Mouse (Mus musculus) forebrain, embryonic 11.5 days (tissue): ENCODE results near the gene Fli1. TPM values are rescaled to one million over a fixed set of nuclear protein-coding genes. Genes with fewer than 3 reads are reported as not detected.
A peak's percentile ranks its signal among the peaks of the same experiment; 100 is the strongest.

Source experiments
- ATAC-seq: fragments of 200-750 bp; cut with Nextera tagmentation; replicated peaks from 2 replicates; pipeline ENCODE4 v1.8.0; 2017; ENCODE audit warnings: moderate TSS enrichment; ENCODE audit not compliant: low FRiP score
- DNase-seq: peaks from one replicate; pipeline ENCODE4 v3.0.0-alpha.2; 2017; ENCODE audit warnings: low spot score
- H3K27ac ChIP-seq: fragments of 300-500 bp; sonication (generic); 2 replicates; pipeline ENCODE4 v1.5.1; 2014; ENCODE audit warnings: low read depth, low read length
- H3K27me3 ChIP-seq: fragments of 300-500 bp; sonication (generic); 2 replicates; pipeline ENCODE4 v1.6.1; 2014; ENCODE audit warnings: mild to moderate bottlenecking, low read length, mixed read lengths; ENCODE audit not compliant: control insufficient read depth, insufficient read depth
- H3K36me3 ChIP-seq: fragments of 300-500 bp; sonication (generic); 2 replicates; pipeline ENCODE4 v1.6.1; 2014; ENCODE audit warnings: mild to moderate bottlenecking, low read length, moderate library complexity, mixed read lengths; ENCODE audit not compliant: control insufficient read depth, insufficient read depth
- H3K4me1 ChIP-seq: fragments of 300-500 bp; sonication (generic); replicated peaks from 2 replicates; pipeline ENCODE4 v1.6.1; 2014; ENCODE audit warnings: low read length, mixed read lengths; ENCODE audit not compliant: control insufficient read depth, insufficient read depth
- H3K4me2 ChIP-seq: fragments of 300-500 bp; sonication (generic); 2 replicates; pipeline ENCODE4 v1.6.1; 2014; ENCODE audit warnings: low read depth, mild to moderate bottlenecking, low read length, moderate library complexity, mixed read lengths; ENCODE audit not compliant: severe bottlenecking
- H3K4me3 ChIP-seq: fragments of 300-500 bp; sonication (generic); 2 replicates; pipeline ENCODE4 v1.5.1; 2014; ENCODE audit warnings: low read depth, low read length
- H3K9ac ChIP-seq: fragments of 300-500 bp; sonication (generic); 2 replicates; pipeline ENCODE4 v1.6.1; 2014; ENCODE audit warnings: low read length
- H3K9me3 ChIP-seq: fragments of 300-500 bp; sonication (generic); 2 replicates; pipeline ENCODE4 v1.6.1; 2016; ENCODE audit warnings: low read length, mixed read lengths; ENCODE audit not compliant: control insufficient read depth
- WGBS: fragments of 180-500 bp; shearing (Covaris S2); extraction: QIAGEN DNeasy Blood & Tissue Kit; methylation state at CpG from one replicate; pipeline ENCODE4 v1.1.7; 2014; 5-methylcytosine and 5-hydroxymethylcytosine counted together
- polyA plus RNA-seq: library from polyadenylated mRNA; unstranded; fragments of >200 nt; fragmentation: Nextera tagmentation; extraction: Ambion mirVana; gene quantifications from 2 replicates; pipeline ENCODE4 v1.2.1, GENCODE M21; 2014

The Fli1 gene
- polyA plus RNA-seq, 1 experiment from 2014 or later = 14.3 TPM

DNA sequence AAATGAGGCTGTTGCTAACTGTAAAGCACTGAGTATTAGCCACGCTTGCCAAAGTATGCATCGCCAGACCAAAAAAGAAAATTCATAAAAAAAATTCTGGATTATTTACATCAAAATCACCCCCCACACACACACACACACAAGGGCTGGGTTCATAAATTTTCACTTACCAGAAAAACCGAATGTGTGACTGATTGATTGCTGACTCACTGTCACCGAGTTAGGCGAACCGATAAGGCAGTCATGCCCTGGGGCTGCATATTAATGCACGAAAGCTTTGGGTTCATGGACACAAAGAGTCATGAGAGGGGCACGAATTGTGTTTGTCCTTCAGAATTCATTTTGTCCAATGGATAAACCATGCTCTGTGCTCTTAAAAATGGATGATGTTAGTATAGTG, 17.2 kb upstream of the Fli1 start:
- Histone ChIP-seq H3K27ac (no peak overlapping the region), H3K4me3 (no peak overlapping the region), H3K4me1 (no peaks in the 10 kb centered on the region), H3K9me3 (no peaks in the 10 kb centered on the region), H3K9ac (no peak overlapping the region), H3K27me3 (no peaks in the 10 kb centered on the region), H3K4me2 (no peak overlapping the region), H3K36me3 (no peaks in the 10 kb centered on the region)
- no peak for ATAC-seq
- WGBS = 82% methylated on average over 8 of the region's 8 CpGs
- DNase-seq = no peak

DNA sequence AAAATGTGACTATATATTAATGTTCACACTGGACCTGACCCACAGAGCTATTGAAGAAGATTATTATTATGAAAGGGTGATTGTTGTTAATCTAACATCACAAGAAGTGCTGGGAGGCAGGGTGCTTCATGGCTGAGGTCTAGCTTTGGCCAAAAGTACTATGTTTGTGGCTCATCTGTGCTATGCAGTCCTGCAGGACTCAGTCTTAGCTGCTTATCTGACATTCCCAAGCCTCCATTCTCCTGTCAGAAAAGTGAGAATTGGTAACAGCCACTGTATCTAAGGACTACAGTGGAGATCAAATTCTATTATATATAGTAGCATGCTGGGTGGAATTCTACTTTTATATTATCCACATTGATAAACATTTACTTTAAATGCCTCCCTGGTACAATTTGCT, 16.8 kb upstream of the Fli1 start:
- H3K9me3 ChIP-seq = no peaks in the 10 kb centered on the region
- no peak overlapping the region for H3K9ac ChIP-seq
- no peaks in the 10 kb centered on the region for H3K36me3 ChIP-seq

DNA sequence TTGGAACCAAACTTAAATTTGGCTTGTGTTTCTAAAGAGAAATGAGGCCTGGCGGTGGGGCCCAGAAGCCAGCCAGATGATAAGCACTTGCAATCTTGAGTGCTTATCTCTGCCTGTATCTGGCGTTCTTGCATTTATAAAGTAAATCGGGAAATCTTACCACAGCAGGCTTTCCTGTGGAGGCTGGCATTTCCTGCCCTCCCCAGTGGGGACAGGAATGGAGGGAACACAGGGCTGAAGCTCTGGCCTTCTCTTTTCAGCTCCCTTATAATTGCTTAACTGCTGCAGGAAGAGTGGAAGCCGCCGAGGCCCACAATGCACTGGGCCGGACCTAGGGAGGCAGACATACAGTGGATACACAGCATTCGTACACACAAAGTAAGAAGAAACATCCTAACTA, 13.7 kb upstream of the Fli1 start:
- H3K4me3 ChIP-seq = no peak overlapping the region
- no peaks in the 10 kb centered on the region for H3K4me1 ChIP-seq
- ATAC-seq = no peak
- WGBS = 86% methylated on average over 7 of the region's 7 CpGs
- H3K9ac ChIP-seq = no peak overlapping the region
- H3K36me3 ChIP-seq = no peaks in the 10 kb centered on the region
- H3K4me2 ChIP-seq = no peak overlapping the region
- no peaks in the 10 kb centered on the region for H3K9me3 ChIP-seq
- H3K27me3 ChIP-seq = no peaks in the 10 kb centered on the region; the same call in 1 of the 2 replicates
- H3K27ac ChIP-seq = no peak overlapping the region
- DNase-seq = peak; percentile 38

More for the DNA sequence above, 16.8 kb upstream of the Fli1 start:
- DNase-seq = no peak
- Histone ChIP-seq H3K4me3 (no peak overlapping the region), H3K4me2 (no peak overlapping the region), H3K27ac (no peak overlapping the region), H3K27me3 (no peaks in the 10 kb centered on the region), H3K4me1 (no peaks in the 10 kb centered on the region)
- no peak for ATAC-seq

DNA sequence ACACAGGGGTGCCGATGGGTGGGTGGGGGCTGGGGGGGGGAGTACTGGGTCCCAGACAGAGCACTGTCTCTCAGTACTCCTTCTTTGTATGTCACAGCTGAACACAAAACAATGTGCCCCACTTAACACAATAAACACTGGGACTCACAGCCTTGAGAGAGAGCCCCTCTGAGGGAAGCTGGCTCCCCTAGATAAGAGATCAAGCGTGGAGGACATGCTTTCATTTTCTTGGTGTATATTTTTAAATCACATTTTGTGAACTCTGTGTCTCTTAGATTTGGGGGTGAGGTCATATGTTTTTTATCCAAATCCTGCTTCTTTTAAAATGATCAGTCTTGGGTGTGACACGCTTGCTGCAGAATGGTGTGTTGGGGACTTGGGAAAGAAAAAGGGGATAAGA, 12.6 kb upstream of the Fli1 start:
- no peak for DNase-seq
- no peak overlapping the region for H3K27ac ChIP-seq
- 82% methylated on average over 3 of the region's 3 CpGs for WGBS
- H3K27me3 ChIP-seq = peaks cover 3% of the 10 kb centered on the region; the same call in 1 of the 2 replicates
- no peak overlapping the region for H3K4me3 ChIP-seq
- ATAC-seq = no peak
- H3K9me3 ChIP-seq = no peaks in the 10 kb centered on the region
- no peak overlapping the region for H3K4me2 ChIP-seq
- no peaks in the 10 kb centered on the region for H3K36me3 ChIP-seq
- no peaks in the 10 kb centered on the region for H3K4me1 ChIP-seq
- no peak overlapping the region for H3K9ac ChIP-seq

DNA sequence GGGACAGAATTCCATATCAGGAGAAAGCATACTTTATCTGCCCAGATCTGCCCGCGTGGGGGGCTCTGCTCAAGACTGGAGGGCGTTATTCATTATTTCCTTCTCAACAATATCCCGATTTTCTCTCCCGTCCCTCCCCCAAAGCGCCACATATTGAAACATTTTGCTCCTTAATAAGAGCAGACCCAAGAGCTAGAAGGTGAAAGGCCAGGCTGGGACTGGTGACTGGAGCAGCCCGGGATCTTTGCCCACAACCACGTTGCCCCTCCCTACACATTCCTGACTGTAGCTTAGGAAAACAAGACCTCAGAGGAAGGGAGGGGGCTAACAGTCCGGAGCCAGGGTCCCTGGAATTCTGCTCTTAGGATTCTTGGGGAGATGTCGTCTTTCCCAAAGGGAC, 7.9 kb upstream of the Fli1 start:
- ATAC-seq (no peak), DNase-seq (peak; percentile 46)
- 3% methylated on average over 10 of the region's 10 CpGs for WGBS
- Histone ChIP-seq H3K4me1 (no peaks in the 10 kb centered on the region; the same call in 1 of the 2 replicates), H3K27ac (no peak overlapping the region), H3K36me3 (no peaks in the 10 kb centered on the region), H3K4me3 (no peak overlapping the region), H3K27me3 (peaks cover 48% of the 10 kb centered on the region), H3K4me2 (no peak overlapping the region), H3K9me3 (no peaks in the 10 kb centered on the region), H3K9ac (no peak overlapping the region)

DNA sequence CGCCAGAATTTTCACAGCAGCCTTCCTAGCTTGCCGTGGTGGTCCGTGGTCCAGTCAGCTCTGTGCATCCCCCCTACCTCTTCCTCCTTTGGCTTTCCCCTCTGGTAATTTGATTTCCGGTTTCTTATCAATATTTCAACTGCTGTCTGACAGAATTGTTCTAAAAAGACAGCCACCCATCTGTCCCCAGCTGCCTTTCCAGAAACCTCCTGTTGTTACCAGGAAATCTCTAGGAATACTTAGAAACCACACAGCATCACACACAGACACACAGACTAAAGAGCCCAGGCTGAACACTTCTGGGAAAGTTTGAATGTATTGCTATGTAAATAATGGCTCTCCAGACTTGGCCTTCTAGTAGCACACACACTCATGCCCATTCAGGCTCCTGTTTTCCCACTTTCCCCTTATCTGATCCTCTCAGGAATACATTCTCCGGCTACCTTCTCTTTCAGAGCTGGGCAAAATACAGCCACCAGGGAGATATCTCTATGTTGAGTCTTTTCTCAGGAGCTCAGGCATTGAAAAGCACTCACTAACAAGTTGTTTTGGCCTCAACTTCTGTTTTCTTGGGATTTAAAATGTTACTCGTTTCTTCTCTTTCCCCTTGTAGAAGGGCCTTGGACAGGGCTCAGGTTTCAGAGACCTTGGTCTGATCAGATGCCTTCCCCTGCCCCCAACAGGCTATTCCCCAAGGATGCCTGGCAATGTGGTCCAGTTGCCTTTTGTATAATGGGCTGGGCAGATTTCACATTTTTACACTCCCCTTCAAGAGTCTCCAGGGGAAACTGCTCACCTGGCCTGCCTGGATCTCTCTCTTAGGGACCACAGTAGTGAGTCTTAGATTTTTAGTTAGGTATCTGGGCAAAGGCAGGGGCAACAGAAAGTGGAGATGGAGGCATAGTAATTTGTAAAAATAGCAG, 7.1 kb upstream of the Fli1 start:
- no peaks in the 10 kb centered on the region for H3K36me3 ChIP-seq
- DNase-seq (peak; percentile 47), ATAC-seq (no peak)
- WGBS = 8% methylated on average over 6 of the region's 6 CpGs
- no peak overlapping the region for H3K4me2 ChIP-seq
- H3K27me3 ChIP-seq = peaks cover 56% of the 10 kb centered on the region
- no peaks in the 10 kb centered on the region for H3K9me3 ChIP-seq
- no peak overlapping the region for H3K27ac ChIP-seq
- H3K4me3 ChIP-seq = no peak overlapping the region
- no peak overlapping the region for H3K9ac ChIP-seq
- peaks cover 6% of the 10 kb centered on the region; the same call in 1 of the 2 replicates for H3K4me1 ChIP-seq

DNA sequence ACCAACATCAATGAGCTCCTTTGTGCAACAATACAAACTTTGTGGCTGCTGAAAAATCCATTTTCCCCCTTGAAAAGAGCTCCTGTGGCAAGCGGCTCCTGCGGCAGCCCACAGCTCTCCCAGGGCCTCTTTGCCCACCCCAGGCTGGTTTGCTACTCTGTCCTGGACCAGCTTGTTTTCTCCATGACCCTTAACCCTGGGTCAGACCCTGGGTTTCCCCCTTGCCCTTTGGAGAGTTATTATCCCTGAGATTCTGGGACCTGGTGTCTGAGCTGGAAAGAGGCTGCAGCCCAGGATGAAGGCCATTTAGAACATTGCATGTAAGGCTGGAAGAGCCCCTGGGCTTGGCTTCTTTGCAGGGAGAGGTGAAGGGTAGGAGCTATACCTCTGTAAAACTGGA, 4.1 kb upstream of the Fli1 start:
- H3K9ac ChIP-seq = no peak overlapping the region
- WGBS = 22% methylated on average over 2 of the region's 2 CpGs
- H3K4me1 ChIP-seq = peaks cover 19% of the 10 kb centered on the region
- no peaks in the 10 kb centered on the region for H3K36me3 ChIP-seq
- H3K27me3 ChIP-seq = peaks cover 81% of the 10 kb centered on the region
- no peaks in the 10 kb centered on the region for H3K9me3 ChIP-seq
- H3K27ac ChIP-seq = no peak overlapping the region
- ATAC-seq = no peak
- H3K4me2 ChIP-seq = no peak overlapping the region
- H3K4me3 ChIP-seq = no peak overlapping the region
- DNase-seq = no peak

DNA sequence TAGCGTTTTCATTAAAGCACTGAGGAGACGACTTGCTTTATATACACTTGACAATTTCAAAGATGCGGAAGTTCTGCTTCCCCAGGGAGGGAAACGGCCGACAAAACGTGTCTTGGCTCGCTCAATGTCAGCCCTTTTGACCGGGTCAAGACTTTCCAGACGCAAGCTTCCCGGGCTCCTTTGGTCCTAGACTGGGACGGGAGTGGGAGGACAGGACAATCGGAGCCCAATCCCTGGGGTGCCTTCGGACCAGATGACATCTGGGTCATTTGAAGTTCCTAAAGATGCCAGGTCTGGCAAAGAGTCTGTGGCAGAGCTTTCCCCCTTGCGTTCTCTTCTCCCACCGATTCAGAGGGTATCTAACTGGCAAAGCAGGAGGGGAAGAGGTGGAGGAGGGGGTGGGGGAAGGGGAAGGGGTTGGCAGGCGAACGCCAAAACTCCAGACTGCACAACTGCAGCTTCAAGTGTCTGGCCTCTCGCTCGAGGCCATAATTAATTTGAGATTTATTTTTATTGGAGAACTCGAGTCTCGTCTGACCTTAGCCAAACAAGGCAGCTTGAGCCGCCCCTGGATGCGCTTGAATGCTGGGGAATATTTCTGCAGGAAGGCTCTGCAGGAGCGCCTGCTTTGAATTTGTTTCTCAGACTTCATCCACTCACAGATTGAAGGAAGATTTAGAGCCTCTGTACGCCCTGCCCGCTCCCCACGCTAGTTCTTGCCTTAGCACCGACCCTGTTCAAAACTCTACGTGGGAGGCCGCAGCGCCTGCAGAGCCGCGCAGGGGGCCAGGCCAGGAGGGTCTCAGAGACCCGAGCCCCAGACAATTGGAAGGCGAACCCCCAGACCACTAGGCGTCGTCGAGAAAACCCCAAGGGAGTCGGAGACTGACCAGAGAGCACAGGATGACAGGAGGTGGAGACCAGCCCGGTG, 2.3 kb upstream of the Fli1 start:
- Histone ChIP-seq H3K4me2 (peak overlapping the region; percentile 18; the same call in 1 of the 2 replicates), H3K27me3 (peaks cover 87% of the 10 kb centered on the region), H3K4me3 (no peak overlapping the region), H3K9ac (no peak overlapping the region), H3K27ac (no peak overlapping the region), H3K4me1 (peaks cover 22% of the 10 kb centered on the region), H3K36me3 (no peaks in the 10 kb centered on the region), H3K9me3 (no peaks in the 10 kb centered on the region)
- under 1% methylated on average over 40 of the region's 40 CpGs for WGBS
- DNase-seq (peak; percentile 62), ATAC-seq (no peak)
